Mouse (Mus musculus) heart, postnatal 0 days (tissue): ENCODE data around the gene Gm17651. TPM values are rescaled to one million over a fixed set of nuclear protein-coding genes. Genes with fewer than 3 reads are reported as not detected.

ENCODE experiments used
- ATAC-seq: fragments of 200-750 bp; cut with Nextera tagmentation; 2 replicates; pipeline ENCODE4 v1.8.0; 2017; ENCODE audit warnings: low read depth, moderate number of reproducible peaks, moderate library complexity; ENCODE audit not compliant: insufficient read depth
- DNase-seq: peaks from one replicate; pipeline ENCODE4 v3.0.0-alpha.2; 2016; ENCODE audit warnings: low spot score
- H3K27ac ChIP-seq: fragments of 300-500 bp; sonication (generic); 2 replicates; pipeline ENCODE4 v1.5.1; 2014; ENCODE audit warnings: low read depth, mild to moderate bottlenecking
- H3K27me3 ChIP-seq: fragments of 300-500 bp; sonication (generic); 2 replicates; pipeline ENCODE4 v1.6.1; 2014; ENCODE audit warnings: low read length, mixed read lengths; ENCODE audit not compliant: control insufficient read depth, insufficient read depth
- H3K36me3 ChIP-seq: fragments of 300-500 bp; sonication (generic); replicated peaks from 2 replicates; pipeline ENCODE4 v1.6.1; 2014; ENCODE audit warnings: low read length, mixed read lengths; ENCODE audit not compliant: control insufficient read depth, insufficient read depth
- H3K4me1 ChIP-seq: fragments of 300-500 bp; sonication (generic); 2 replicates; pipeline ENCODE4 v1.6.1; 2014; ENCODE audit warnings: antibody characterized with exemption; ENCODE audit not compliant: control insufficient read depth, insufficient read depth
- H3K4me2 ChIP-seq: fragments of 300-500 bp; sonication (generic); 2 replicates; pipeline ENCODE4 v1.6.1; 2014; ENCODE audit warnings: low read depth, mild to moderate bottlenecking, low read length, moderate library complexity
- H3K4me3 ChIP-seq: fragments of 300-500 bp; sonication (generic); 2 replicates; pipeline ENCODE4 v1.5.1; 2014; ENCODE audit warnings: low read depth, low read length
- H3K9ac ChIP-seq: fragments of 300-500 bp; sonication (generic); replicated peaks from 2 replicates; pipeline ENCODE4 v1.6.1; 2014; ENCODE audit warnings: low read depth, low read length, mixed read lengths
- H3K9me3 ChIP-seq: fragments of 300-500 bp; sonication (generic); replicated peaks from 2 replicates; pipeline ENCODE4 v1.6.1; 2016; ENCODE audit warnings: low read length; ENCODE audit not compliant: control insufficient read depth
- CTCF ChIP-seq: IDR thresholded peaks from 2 replicates; pipeline ENCODE4 v1.5.1; 2016; ENCODE audit warnings: antibody characterized with exemption, control low read depth, low read depth
- EP300 ChIP-seq: IDR thresholded peaks from 2 replicates; pipeline ENCODE4 v1.6.1; 2016; ENCODE audit warnings: antibody characterized with exemption, low read depth
- WGBS: fragments of 180-500 bp; shearing (Covaris S2); extraction: QIAGEN DNeasy Blood & Tissue Kit; methylation state at CpG from one replicate; pipeline ENCODE4 v1.1.7; 2014; 5-methylcytosine and 5-hydroxymethylcytosine counted together
- polyA plus RNA-seq: library from polyadenylated mRNA; unstranded; fragments of >200 nt; fragmentation: Nextera tagmentation; extraction: Ambion mirVana; gene quantifications from 2 replicates; pipeline ENCODE4 v1.2.1, GENCODE M21; 2015
- total RNA-seq: library from RNA; depleted of rRNA; stranded (reverse); fragments of >200 nt; gene quantifications from 2 replicates; pipeline ENCODE4 v1.2.3, GENCODE M21; 2014; ENCODE audit warnings: low replicate concordance

Gm17651 gene
- total and polyA plus RNA-seq, 2 experiments from 2014 or later, result not detected

GRCm38 (mm10) chr3:97693806-97694205 lies 19.3 kb upstream of the Gm17651 start:
- TF ChIP-seq CTCF (no peak), EP300 (no peak)
- WGBS, result 87% methylated on average over 6 of the region's 6 CpGs
- no peak overlapping the region for H3K9ac ChIP-seq
- no peak overlapping the region for H3K4me2 ChIP-seq
- no peak overlapping the region for H3K27ac ChIP-seq
- no peaks in the 10 kb centered on the region for H3K9me3 ChIP-seq
- no peak overlapping the region for H3K4me3 ChIP-seq
- no peaks in the 10 kb centered on the region for H3K4me1 ChIP-seq
- ATAC-seq (no peak), DNase-seq (no peak)
- peaks cover 88% of the 10 kb centered on the region for H3K36me3 ChIP-seq
- no peaks in the 10 kb centered on the region for H3K27me3 ChIP-seq

GRCm38 (mm10) chr3:97691443-97692017 lies 17.0 kb upstream of the Gm17651 start:
- 52% methylated on average over 12 of the region's 12 CpGs for WGBS
- no peak for DNase-seq
- Histone ChIP-seq H3K27ac (no peak overlapping the region), H3K36me3 (peaks cover 66% of the 10 kb centered on the region), H3K27me3 (no peaks in the 10 kb centered on the region), H3K4me3 (no peak overlapping the region), H3K9me3 (no peaks in the 10 kb centered on the region), H3K9ac (no peak overlapping the region), H3K4me2 (no peak overlapping the region), H3K4me1 (no peaks in the 10 kb centered on the region)
- TF ChIP-seq EP300 (no peak), CTCF (no peak)
- no peak for ATAC-seq

GRCm38 (mm10) chr3:97690590-97690989 lies 16.1 kb upstream of the Gm17651 start:
- no peaks in the 10 kb centered on the region for H3K4me1 ChIP-seq
- no peaks in the 10 kb centered on the region for H3K27me3 ChIP-seq
- H3K4me2 ChIP-seq, result no peak overlapping the region
- 56% methylated on average over 7 of the region's 7 CpGs for WGBS
- TF ChIP-seq CTCF (no peak), EP300 (no peak)
- peaks cover 59% of the 10 kb centered on the region for H3K36me3 ChIP-seq
- ATAC-seq (no peak), DNase-seq (no peak)
- no peak overlapping the region for H3K27ac ChIP-seq
- H3K9ac ChIP-seq, result no peak overlapping the region
- no peaks in the 10 kb centered on the region for H3K9me3 ChIP-seq
- H3K4me3 ChIP-seq, result no peak overlapping the region

- ATAC-seq, result no peak
- DNase-seq, result no peak
- Histone ChIP-seq H3K9ac (no peak overlapping the region), H3K9me3 (no peaks in the 10 kb centered on the region), H3K27ac (no peak overlapping the region), H3K4me1 (0 out of 2 replicates have a peak, but pooled peaks cover 4% of the 10 kb centered on the region), H3K36me3 (peaks cover 46% of the 10 kb centered on the region), H3K4me3 (no peak overlapping the region), H3K27me3 (no peaks in the 10 kb centered on the region), H3K4me2 (no peak overlapping the region)
- TF ChIP-seq CTCF (no peak), EP300 (no peak)
- 52% methylated on average over 2 of the region's 2 CpGs for WGBS
These were observed 14.8 kb upstream of the Gm17651 start for GRCm38 (mm10) chr3:97689289-97689688.

GRCm38 (mm10) chr3:97686372-97687117 lies 12.1 kb upstream of the Gm17651 start:
- no peak for TF ChIP-seq CTCF
- TF ChIP-seq EP300, result no peak
- H3K4me3 ChIP-seq, result no peak overlapping the region
- 64% methylated on average over 4 of the region's 4 CpGs for WGBS
- no peak overlapping the region for H3K4me2 ChIP-seq
- H3K4me1 ChIP-seq, result peaks cover 11% of the 10 kb centered on the region; the same call in 1 of the 2 replicates
- H3K9me3 ChIP-seq, result no peaks in the 10 kb centered on the region
- H3K27me3 ChIP-seq, result no peaks in the 10 kb centered on the region
- H3K9ac ChIP-seq, result no peak overlapping the region
- DNase-seq (no peak), ATAC-seq (no peak)
- H3K27ac ChIP-seq, result no peak overlapping the region
- peaks cover 18% of the 10 kb centered on the region for H3K36me3 ChIP-seq
